Mouse (Mus musculus) MEL (cell line): Measurements from ENCODE around the gene Gm44973. TPM values are rescaled to one million over a fixed set of nuclear protein-coding genes. Genes with fewer than 3 reads are reported as not detected.
"Not testable (repeated sequence)": the region's sequence is repeated elsewhere in the genome, so short reads cannot be mapped to it uniquely, and the experiment has no call there.

ENCODE experiments used
- DNase-seq: peaks from one replicate; pipeline ENCODE4 v3.0.0; 2011; ENCODE audit warnings: low read depth, low spot score
- H3K27ac ChIP-seq: 2 replicates; pipeline ENCODE4 v1.5.1; 2012; ENCODE audit warnings: low read depth, mild to moderate bottlenecking, control low read depth, low read length, moderate library complexity; ENCODE audit not compliant: control insufficient read depth
- H3K27me3 ChIP-seq, 2 experiments: fragments of 150-350 bp in 1 of 2; sonication (generic) in 1 of 2; 2 replicates each; pipeline ENCODE4 v1.6.1; 2012; ENCODE audit warnings: low read length in 2 of 2, mild to moderate bottlenecking in 2 of 2, improper control_type of control experiment in 1 of 2, moderate library complexity in 1 of 2; ENCODE audit not compliant: insufficient read depth in 2 of 2, control insufficient read depth in 1 of 2
- H3K36me3 ChIP-seq, 2 experiments: 2 replicates each; pipeline ENCODE4 v1.6.1; 2012 to 2014; ENCODE audit warnings: low read length in 2 of 2, improper control_type of control experiment in 1 of 2, inconsistent platforms in 1 of 2, mild to moderate bottlenecking in 1 of 2; ENCODE audit not compliant: insufficient read depth in 2 of 2, control insufficient read depth in 1 of 2
- H3K4me1 ChIP-seq, 2 experiments: fragments of 150-350 bp in 1 of 2; sonication (generic) in 1 of 2; 2 replicates each; pipeline ENCODE4 v1.6.1; 2012; ENCODE audit warnings: low read length in 2 of 2, improper control_type of control experiment in 1 of 2, mild to moderate bottlenecking in 1 of 2; ENCODE audit not compliant: insufficient read depth in 2 of 2, control insufficient read depth in 1 of 2
- H3K4me3 ChIP-seq, 2 experiments: fragments of 150-350 bp in 1 of 2; sonication (generic) in 1 of 2; 2 replicates each; pipeline ENCODE4 v1.5.1; 2012; ENCODE audit warnings: low read depth in 2 of 2, low read length in 2 of 2, mild to moderate bottlenecking in 2 of 2, moderate library complexity in 2 of 2, control low read depth in 1 of 2, improper control_type of control experiment in 1 of 2; ENCODE audit not compliant: control insufficient read depth in 1 of 2, insufficient read depth in 1 of 2
- H3K79me2 ChIP-seq: 2 replicates; pipeline ENCODE4 v1.6.1; 2012; ENCODE audit warnings: mild to moderate bottlenecking, low read length, moderate library complexity; ENCODE audit not compliant: control insufficient read depth, poor library complexity, insufficient read depth
- H3K9ac ChIP-seq: 2 replicates; pipeline ENCODE4 v1.6.1; 2012; ENCODE audit warnings: low read depth, mild to moderate bottlenecking, control low read depth, low read length, moderate library complexity; ENCODE audit not compliant: control insufficient read depth, poor library complexity, severe bottlenecking
- H3K9me3 ChIP-seq: fragments of 150-350 bp; sonication (generic); replicated peaks from 2 replicates; pipeline ENCODE4 v1.6.1; 2012; ENCODE audit warnings: mild to moderate bottlenecking, low read length, improper control_type of control experiment, moderate library complexity; ENCODE audit not compliant: insufficient read depth
- BHLHE40 ChIP-seq: IDR thresholded peaks from 2 replicates; pipeline ENCODE4 v1.6.1; 2012; ENCODE audit warnings: low read depth, mild to moderate bottlenecking, inconsistent platforms, low read length, improper control_type of control experiment, borderline replicate concordance
- CHD2 ChIP-seq: IDR thresholded peaks from 2 replicates; pipeline ENCODE4 v1.6.1; 2011; ENCODE audit warnings: low read length, improper control_type of control experiment
- CTCF ChIP-seq, 3 experiments: IDR thresholded peaks in 2 of 3; conservative IDR thresholded peaks in 1 of 3; 2 replicates each; pipeline ENCODE4 v1.5.1; 2011 to 2012; ENCODE audit warnings: low read length in 3 of 3, low read depth in 2 of 3, mild to moderate bottlenecking in 2 of 3, improper control_type of control experiment in 1 of 3, inconsistent platforms in 1 of 3, mixed read lengths in 1 of 3, moderate library complexity in 1 of 3; ENCODE audit not compliant: control insufficient read depth in 1 of 3, insufficient read depth in 1 of 3, poor library complexity in 1 of 3, severe bottlenecking in 1 of 3
- E2F4 ChIP-seq: IDR thresholded peaks from 2 replicates; pipeline ENCODE4 v1.6.1; 2011; ENCODE audit warnings: low read depth, low read length, improper control_type of control experiment, borderline replicate concordance
- ELF1 ChIP-seq: IDR thresholded peaks from 2 replicates; pipeline ENCODE4 v1.6.1; 2014; ENCODE audit warnings: low read depth, mild to moderate bottlenecking, inconsistent platforms, low read length, improper control_type of control experiment, moderate library complexity
- EP300 ChIP-seq, 2 experiments: IDR thresholded peaks; 2 replicates each; pipeline ENCODE4 v1.6.1; 2011; ENCODE audit warnings: improper control_type of control experiment in 2 of 2, low read length in 2 of 2, low read depth in 1 of 2, mild to moderate bottlenecking in 1 of 2
- GATA1 ChIP-seq: IDR thresholded peaks from 2 replicates; pipeline ENCODE4 v1.6.1; 2011; ENCODE audit warnings: low read depth, low read length, improper control_type of control experiment
- HCFC1 ChIP-seq: IDR thresholded peaks from 2 replicates; pipeline ENCODE4 v1.6.1; 2012; ENCODE audit warnings: low read depth, mild to moderate bottlenecking, inconsistent platforms, low read length, improper control_type of control experiment, moderate library complexity
- KAT2A ChIP-seq: conservative IDR thresholded peaks from 2 replicates; pipeline ENCODE4 v1.6.1; 2012; ENCODE audit warnings: low read depth, low read length, improper control_type of control experiment, inconsistent platforms
- MXI1 ChIP-seq: IDR thresholded peaks from 2 replicates; pipeline ENCODE4 v1.6.1; 2011; ENCODE audit warnings: mild to moderate bottlenecking, low read depth, low read length, improper control_type of control experiment
- MYC ChIP-seq: IDR thresholded peaks from 2 replicates; pipeline ENCODE4 v1.6.1; 2011; ENCODE audit warnings: low read depth, mild to moderate bottlenecking, low read length, improper control_type of control experiment, moderate library complexity
- NELFE ChIP-seq: IDR thresholded peaks from 2 replicates; pipeline ENCODE4 v1.6.1; 2011; ENCODE audit warnings: low read depth, low read length, improper control_type of control experiment
- NRF1 ChIP-seq: IDR thresholded peaks from 2 replicates; pipeline ENCODE4 v1.6.1; 2014; ENCODE audit warnings: low read depth, mild to moderate bottlenecking, inconsistent platforms, low read length, improper control_type of control experiment, moderate library complexity; ENCODE audit not compliant: poor library complexity, insufficient read depth, severe bottlenecking
- POLR2A ChIP-seq, 2 experiments: IDR thresholded peaks; 2 replicates each; pipeline ENCODE4 v1.6.1; 2011 to 2012; ENCODE audit warnings: low read length in 2 of 2, mild to moderate bottlenecking in 2 of 2, control low read depth in 1 of 2, improper control_type of control experiment in 1 of 2, low read depth in 1 of 2, moderate library complexity in 1 of 2; ENCODE audit not compliant: control insufficient read depth in 1 of 2, insufficient read depth in 1 of 2, poor library complexity in 1 of 2
- POLR2AphosphoS2 ChIP-seq: IDR thresholded peaks from 2 replicates; pipeline ENCODE4 v1.6.1; 2011; ENCODE audit warnings: low read length, improper control_type of control experiment
- POLR2AphosphoS5 ChIP-seq: IDR thresholded peaks from 2 replicates; pipeline ENCODE4 v1.6.1; 2012; ENCODE audit warnings: low read depth, borderline replicate concordance, mild to moderate bottlenecking, inconsistent platforms, low read length, moderate library complexity, mixed read lengths
- RAD21 ChIP-seq: IDR thresholded peaks from 2 replicates; pipeline ENCODE4 v1.6.1; 2011; ENCODE audit warnings: mild to moderate bottlenecking, low read depth, low read length, improper control_type of control experiment
- RCOR1 ChIP-seq: IDR thresholded peaks from 2 replicates; pipeline ENCODE4 v1.6.1; 2012; ENCODE audit warnings: low read depth, mild to moderate bottlenecking, inconsistent platforms, low read length, improper control_type of control experiment
- SMC3 ChIP-seq: IDR thresholded peaks from 2 replicates; pipeline ENCODE4 v1.6.1; 2011; ENCODE audit warnings: low read depth, low read length, improper control_type of control experiment
- TAL1 ChIP-seq: IDR thresholded peaks from 2 replicates; pipeline ENCODE4 v1.6.1; 2012; ENCODE audit warnings: mild to moderate bottlenecking, inconsistent platforms, low read length, moderate library complexity, mixed read lengths
- TBP ChIP-seq: IDR thresholded peaks from 2 replicates; pipeline ENCODE4 v1.8.0; 2011; ENCODE audit warnings: low read depth, low read length, improper control_type of control experiment
- UBTF ChIP-seq: IDR thresholded peaks from 2 replicates; pipeline ENCODE4 v1.6.1; 2012; ENCODE audit warnings: low read depth, mild to moderate bottlenecking, inconsistent platforms, low read length, improper control_type of control experiment, moderate library complexity, borderline replicate concordance; ENCODE audit not compliant: insufficient read depth
- ZC3H11A ChIP-seq: IDR thresholded peaks from 2 replicates; pipeline ENCODE4 v1.6.1; 2012; ENCODE audit warnings: low read depth, mild to moderate bottlenecking, inconsistent platforms, low read length, improper control_type of control experiment
- ZKSCAN1 ChIP-seq: IDR thresholded peaks from 2 replicates; pipeline ENCODE4 v1.6.1; 2012; ENCODE audit warnings: low read depth, mild to moderate bottlenecking, inconsistent platforms, low read length, improper control_type of control experiment, moderate library complexity
- ZMIZ1 ChIP-seq: IDR thresholded peaks from 2 replicates; pipeline ENCODE4 v1.6.1; 2012; ENCODE audit warnings: low read depth, mild to moderate bottlenecking, inconsistent platforms, low read length, improper control_type of control experiment, moderate library complexity
- ZNF384 ChIP-seq: IDR thresholded peaks from 2 replicates; pipeline ENCODE4 v1.6.1; 2012; ENCODE audit warnings: low read depth, mild to moderate bottlenecking, inconsistent platforms, low read length, improper control_type of control experiment
- polyA plus RNA-seq, 2 experiments: library from polyadenylated mRNA; stranded (reverse) in 1 of 2; unstranded in 1 of 2; fragments of >175 nt in 1 of 2; fragments of >200 nt in 1 of 2; gene quantifications; 2 replicates each; pipeline versions ENCODE4 v1.2.1 to v1.2.4; 2012; ENCODE audit warnings: low replicate concordance in 2 of 2, low read depth in 1 of 2; ENCODE audit not compliant: insufficient read length in 2 of 2, insufficient read depth in 1 of 2, missing spikeins in 1 of 2
- total RNA-seq: library from RNA; depleted of rRNA; stranded (reverse); fragments of 300-350 nt; gene quantifications from 2 replicates; pipeline ENCODE4 v1.2.3, GENCODE M21; 2012

Gm44973 gene
- total and polyA plus RNA-seq, 3 experiments: 7.9 TPM; not detected in 2

- TF ChIP-seq POLR2AphosphoS5 (no peak; the same call in 1 of the 2 replicates), TBP (no peak), EP300 (IDR thresholded peaks at IDR 0.05; ENCODE audit: low read depth in 1 of 2, low read length in 2 of 2) (peak in 1 of 2 experiments; percentile 63; a peak in 2 of 4 replicates), E2F4 (no peak)
Measured at GRCm38 (mm10) chr7:5076931-5077330, 61.6 kb downstream of the Gm44973 start (continued).

- Histone ChIP-seq H3K79me2 (peaks cover 34% of the 10 kb centered on the region), H3K4me1 (peaks cover 12 to 34% of the 10 kb centered on the region in 2 experiments), H3K4me3 (peak overlapping the region; percentile 17 to 30; a peak in 2 of 4 replicates), H3K27ac (peak overlapping the region; percentile 78), H3K36me3 (peaks cover 24 to 43% of the 10 kb centered on the region in 2 experiments), H3K9ac (peak overlapping the region; percentile 59)
- H3K27me3 ChIP-seq, H3K9me3 ChIP-seq, DNase-seq: not testable (repeated sequence)
Measured at GRCm38 (mm10) chr7:5079365-5080009, 64.2 kb downstream of the Gm44973 start.

GRCm38 (mm10) chr7:5080010-5080751 lies 64.9 kb downstream of the Gm44973 start, which contains the start of gene Epn1:
Gene Epn1 (plus strand): TSS chr7:5080235.
- Histone ChIP-seq H3K27ac (peak within 1 kb of the TSS; percentile 82), H3K9me3 (no peaks in the 10 kb centered on the region), H3K4me1 (peaks cover 15 to 40% of the 10 kb centered on the region in 2 experiments), H3K4me3 (peak within 1 kb of the TSS; percentile 69 to 95), H3K27me3 (no peaks in the 10 kb centered on the region), H3K9ac (peak within 1 kb of the TSS; percentile 91), H3K79me2 (peaks cover 39% of the 10 kb centered on the region), H3K36me3 (peaks cover 27 to 50% of the 10 kb centered on the region in 2 experiments)
- peak; percentile 96 for DNase-seq
- peak; percentile 77; the same call in 1 of the 2 replicates for TF ChIP-seq ZMIZ1
- no peak for TF ChIP-seq TAL1
- peak; percentile 90 for TF ChIP-seq BHLHE40
- peak; percentile 64 to 73 for TF ChIP-seq POLR2A (IDR thresholded peaks at IDR 0.05; ENCODE audit: control insufficient read depth in 1 of 2, insufficient read depth in 1 of 2, low read depth in 1 of 2, low read length in 2 of 2, poor library complexity in 1 of 2)
- peak; percentile 80 for TF ChIP-seq KAT2A
- TF ChIP-seq CHD2: no peak; the same call in 1 of the 2 replicates
- no peak for TF ChIP-seq MYC
- TF ChIP-seq NRF1: peak; percentile 52; the same call in 1 of the 2 replicates
- no peak for TF ChIP-seq GATA1
- TF ChIP-seq UBTF: 0 out of 2 replicates have a peak, but pooled peaks have one; percentile 78
- TF ChIP-seq POLR2AphosphoS2: peak; percentile 99
- TF ChIP-seq RAD21: no peak
- peak; percentile 15; the same call in 1 of the 2 replicates for TF ChIP-seq SMC3
- peak in 1 of 2 experiments; percentile 48; a peak in 2 of 4 replicates for TF ChIP-seq EP300 (IDR thresholded peaks at IDR 0.05; ENCODE audit: low read depth in 1 of 2, low read length in 2 of 2)
- peak; percentile 99 for TF ChIP-seq ELF1
- 0 out of 6 replicates have a peak, but pooled peaks of 1 of the 3 experiments have one; percentile 0 for TF ChIP-seq CTCF (IDR thresholded peaks at IDR 0.05 in 2 of 3, conservative IDR thresholded peaks at IDR 0.05 in 1 of 3; ENCODE audit: control insufficient read depth in 1 of 3, insufficient read depth in 1 of 3, low read depth in 2 of 3, low read length in 3 of 3, poor library complexity in 1 of 3, severe bottlenecking in 1 of 3)
- TF ChIP-seq TBP: no peak
- no peak for TF ChIP-seq ZKSCAN1
- peak; percentile 60 for TF ChIP-seq NELFE
- TF ChIP-seq E2F4: no peak
- TF ChIP-seq ZC3H11A: no peak
- peak; percentile 95 for TF ChIP-seq HCFC1
- TF ChIP-seq MXI1: peak; percentile 80
- no peak for TF ChIP-seq ZNF384
- TF ChIP-seq RCOR1: peak; percentile 43; the same call in 1 of the 2 replicates
